Mouse (Mus musculus) ES-Bruce4 (cell line): Measurements from ENCODE around the gene Cmtm2b. TPM values are rescaled to one million over a fixed set of nuclear protein-coding genes. Genes with fewer than 3 reads are reported as not detected.
"Not testable (repeated sequence)": the region's sequence is repeated elsewhere in the genome, so short reads cannot be mapped to it uniquely, and the experiment has no call there.

ENCODE experiments used
- H3K27ac ChIP-seq: 2 replicates; pipeline ENCODE4 v1.5.1; 2012; ENCODE audit warnings: low read length, inconsistent platforms; ENCODE audit not compliant: insufficient read depth
- H3K27me3 ChIP-seq: 2 replicates; pipeline ENCODE4 v1.6.1; 2012; ENCODE audit warnings: mild to moderate bottlenecking, low read length, inconsistent platforms; ENCODE audit not compliant: control insufficient read depth, poor library complexity, insufficient read depth, severe bottlenecking
- H3K36me3 ChIP-seq: 2 replicates; pipeline ENCODE4 v1.6.1; 2012; ENCODE audit warnings: inconsistent platforms, mild to moderate bottlenecking, low read length, moderate library complexity; ENCODE audit not compliant: control insufficient read depth, poor library complexity, insufficient read depth, severe bottlenecking
- H3K4me1 ChIP-seq: one replicate; pipeline ENCODE4 v1.8.1; 2011; ENCODE audit warnings: low read length; ENCODE audit not compliant: control insufficient read depth, insufficient read depth
- H3K4me3 ChIP-seq: 2 replicates; pipeline ENCODE4 v1.5.1; 2011; ENCODE audit warnings: low read depth, mild to moderate bottlenecking, low read length
- H3K9ac ChIP-seq: 2 replicates; pipeline ENCODE4 v1.6.1; 2012; ENCODE audit warnings: low read depth, mild to moderate bottlenecking, inconsistent platforms; ENCODE audit not compliant: poor library complexity, severe bottlenecking
- H3K9me3 ChIP-seq: replicated peaks from 2 replicates; pipeline ENCODE4 v1.6.1; 2012; ENCODE audit warnings: mild to moderate bottlenecking, low read length, inconsistent platforms; ENCODE audit not compliant: control insufficient read depth, poor library complexity, insufficient read depth, severe bottlenecking
- CTCF ChIP-seq: IDR thresholded peaks from one replicate; pipeline ENCODE4 v1.8.1; 2011; ENCODE audit warnings: low read depth, low read length
- EP300 ChIP-seq: IDR thresholded peaks from 2 replicates; pipeline ENCODE4 v1.6.1; 2011; ENCODE audit warnings: low read depth, low read length; ENCODE audit not compliant: insufficient read depth
- POLR2A ChIP-seq: IDR thresholded peaks from one replicate; pipeline ENCODE4 v1.8.1; 2011; ENCODE audit warnings: low read length; ENCODE audit not compliant: insufficient read depth
- polyA plus RNA-seq: library from polyadenylated mRNA; stranded (reverse); fragments of >200 nt; gene quantifications from 2 replicates; pipeline ENCODE4 v1.2.4, GENCODE M21; 2011; ENCODE audit warnings: low read depth; ENCODE audit not compliant: missing spikeins, insufficient read depth, insufficient read length

The Cmtm2b gene
- polyA plus RNA-seq, 1 experiment: not detected

DNA sequence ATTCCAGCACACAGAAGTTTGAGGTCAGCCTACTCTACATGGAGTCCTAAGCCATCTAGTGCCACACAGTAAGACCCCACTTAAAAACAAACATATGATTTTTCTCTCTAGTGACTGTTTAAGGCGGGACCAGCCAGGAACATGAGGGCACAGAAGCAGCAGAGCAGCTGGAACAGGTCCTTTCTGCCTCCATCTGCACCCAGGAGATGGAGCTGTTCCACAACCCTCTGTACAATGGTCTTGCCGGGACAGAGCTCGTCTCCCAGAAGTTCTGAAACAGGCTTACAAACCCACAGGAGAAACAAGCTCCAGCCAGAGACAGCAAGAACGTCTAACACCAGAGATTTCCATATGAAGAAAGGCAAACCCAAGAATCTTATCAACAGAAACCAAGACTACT lies 8.7 kb upstream of the Cmtm2b start:
- Histone ChIP-seq H3K4me3 (no peak overlapping the region), H3K27me3 (no peaks in the 10 kb centered on the region), H3K4me1 (no peaks in the 10 kb centered on the region), H3K36me3 (no peaks in the 10 kb centered on the region), H3K9ac (no peak overlapping the region), H3K9me3 (peaks cover 10% of the 10 kb centered on the region), H3K27ac (no peak overlapping the region)
- no peak for TF ChIP-seq EP300

- not testable (repeated sequence) for H3K4me3 ChIP-seq, H3K4me1 ChIP-seq, H3K27me3 ChIP-seq, H3K36me3 ChIP-seq, H3K9me3 ChIP-seq, H3K9ac ChIP-seq, H3K27ac ChIP-seq
Observed at GRCm38 (mm10) chr8:104321267-104321666, 763 bp upstream of the Cmtm2b start, which contains the start of gene Gm11020. Gene Gm11020, plus strand, starts transcription at chr8:104321567.

- H3K9me3 ChIP-seq: no peaks in the 10 kb centered on the region
- H3K36me3 ChIP-seq: no peaks in the 10 kb centered on the region
- H3K27ac ChIP-seq: no peak overlapping the region
- no peak overlapping the region for H3K4me3 ChIP-seq
- no peak overlapping the region for H3K9ac ChIP-seq
- TF ChIP-seq EP300: no peak
- TF ChIP-seq POLR2A: no peak
- no peak for TF ChIP-seq CTCF
- H3K4me1 ChIP-seq: no peaks in the 10 kb centered on the region
- H3K27me3 ChIP-seq: no peaks in the 10 kb centered on the region; the same call in none of the 2 replicates
Observed at GRCm38 (mm10) chr8:104332665-104333631, 10.9 kb downstream of the Cmtm2b start.

- TF ChIP-seq EP300 (no peak), POLR2A (no peak), CTCF (no peak)
- no peaks in the 10 kb centered on the region for H3K9me3 ChIP-seq
- no peaks in the 10 kb centered on the region for H3K4me1 ChIP-seq
- no peak overlapping the region for H3K27ac ChIP-seq
- no peak overlapping the region for H3K4me3 ChIP-seq
- no peaks in the 10 kb centered on the region; the same call in none of the 2 replicates for H3K27me3 ChIP-seq
- H3K9ac ChIP-seq: no peak overlapping the region
- no peaks in the 10 kb centered on the region for H3K36me3 ChIP-seq
Observed at GRCm38 (mm10) chr8:104333786-104334185, 11.8 kb downstream of the Cmtm2b start.

GRCm38 (mm10) chr8:104334196-104334595 lies 12.2 kb downstream of the Cmtm2b start:
- no peaks in the 10 kb centered on the region for H3K4me1 ChIP-seq
- TF ChIP-seq CTCF: no peak
- TF ChIP-seq EP300: no peak
- TF ChIP-seq POLR2A: no peak
- H3K9me3 ChIP-seq: no peaks in the 10 kb centered on the region
- H3K27ac ChIP-seq: no peak overlapping the region
- no peaks in the 10 kb centered on the region; the same call in none of the 2 replicates for H3K27me3 ChIP-seq
- no peak overlapping the region for H3K9ac ChIP-seq
- no peak overlapping the region for H3K4me3 ChIP-seq
- no peaks in the 10 kb centered on the region for H3K36me3 ChIP-seq

DNA sequence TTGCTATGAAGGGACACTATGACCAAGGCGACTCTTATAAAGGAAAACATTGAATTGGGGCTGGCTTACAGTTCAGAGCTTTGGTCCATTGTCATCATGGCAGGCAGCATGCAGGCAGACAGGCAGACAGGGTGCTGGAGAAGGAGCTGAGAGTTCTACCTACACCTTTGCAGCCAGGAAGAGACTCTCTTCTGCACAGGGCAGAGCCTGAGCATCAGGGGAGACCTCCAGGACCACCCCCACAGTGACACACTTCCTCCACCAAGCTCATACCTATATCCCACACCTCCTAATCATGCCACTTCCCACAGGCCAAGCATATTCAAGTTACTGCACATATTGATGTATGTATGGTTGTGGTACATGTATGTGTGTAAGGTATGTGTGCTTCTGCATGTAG lies 14.8 kb downstream of the Cmtm2b start:
- TF ChIP-seq CTCF: no peak
- Histone ChIP-seq H3K4me1 (no peaks in the 10 kb centered on the region), H3K4me3 (no peak overlapping the region), H3K36me3 (no peaks in the 10 kb centered on the region), H3K9me3 (no peaks in the 10 kb centered on the region), H3K27me3 (no peaks in the 10 kb centered on the region; the same call in none of the 2 replicates), H3K9ac (no peak overlapping the region), H3K27ac (no peak overlapping the region)
